Mouse (Mus musculus) spleen, postnatal 14 days (tissue): ENCODE results near the gene Pdhx.

ENCODE experiments used
- DNase-seq, 2 experiments: peaks; one replicate each; pipeline ENCODE4 v3.0.0; 2021 to 2022; ENCODE audit warnings: low spot score in 2 of 2

The Pdhx gene

DNA sequence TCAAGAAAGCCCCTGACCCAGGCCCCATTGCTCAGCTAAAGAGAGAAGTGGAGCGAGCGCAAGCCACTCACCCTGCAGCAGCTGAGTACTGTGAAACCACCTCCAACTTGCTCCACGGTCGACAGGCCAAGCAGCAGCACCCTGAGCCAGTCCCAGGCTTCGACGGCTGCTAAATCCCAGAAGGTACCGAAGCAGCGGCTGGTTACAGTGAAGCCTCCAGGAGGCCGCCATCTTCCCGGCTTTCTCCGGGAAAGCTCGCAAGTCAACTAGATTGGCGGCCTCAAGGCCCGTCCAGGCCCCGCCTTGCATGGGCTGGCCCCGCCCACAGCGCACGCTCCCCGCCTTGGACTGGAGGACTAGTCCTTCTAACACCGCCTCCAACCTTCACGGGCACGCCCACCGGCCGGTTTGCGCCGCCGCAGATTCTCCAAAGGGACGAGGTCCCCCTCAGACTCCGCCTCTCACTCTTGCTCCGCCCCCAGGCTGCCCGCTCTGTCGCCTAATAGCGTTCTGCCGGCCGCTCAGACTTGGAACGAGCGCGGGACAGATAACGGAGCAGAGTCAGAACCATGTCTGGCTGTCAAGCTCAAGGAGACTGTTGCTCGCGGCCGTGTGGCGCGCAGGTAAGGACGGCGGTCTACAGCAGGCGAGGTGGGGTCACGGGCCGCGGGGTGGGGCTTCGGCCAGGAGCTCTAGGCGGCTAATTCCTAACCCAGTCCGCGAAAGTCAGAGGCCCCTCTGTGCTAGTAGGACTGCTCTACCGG lies at the start of gene Pdhx, which contains the start of gene Apip:
Gene Pdhx (minus strand): TSS at position 295 of the 764 bp plus-strand sequence.
Gene Apip (plus strand): TSS at position 457 of the 764 bp plus-strand sequence.
- DNase-seq, result peak; percentile 100

DNA sequence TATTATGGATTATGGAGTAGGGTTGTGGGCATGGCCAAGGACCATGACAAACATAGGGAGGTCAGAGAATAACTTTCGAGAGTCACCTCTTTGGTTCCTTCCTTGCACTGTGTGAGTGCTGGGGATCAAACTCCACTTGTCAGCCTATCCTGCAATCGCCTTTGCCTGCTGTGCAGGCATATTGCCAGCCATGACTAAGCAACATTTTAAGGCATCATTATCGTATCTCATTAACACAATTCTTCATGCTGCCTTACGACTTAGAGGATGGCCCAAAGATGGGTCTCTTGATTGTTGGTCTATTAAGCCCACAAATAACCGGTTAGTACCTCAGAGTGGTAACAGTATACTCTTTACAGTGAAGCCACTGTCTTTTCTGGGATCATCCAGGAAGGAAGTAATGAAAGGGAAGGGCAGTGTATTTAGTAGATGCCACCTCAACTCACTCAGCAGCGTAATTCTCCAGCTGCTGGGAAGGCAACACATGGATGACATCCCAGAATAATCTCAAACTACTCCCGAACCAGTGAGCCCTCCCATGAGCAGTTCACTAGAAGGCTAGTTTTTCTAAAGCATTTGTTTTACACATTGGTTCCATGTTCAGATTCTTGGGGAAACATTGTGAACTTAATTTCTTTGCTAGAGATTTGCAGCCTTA lies 46.0 kb upstream of the Pdhx start:
- peak; percentile 17 to 52 for DNase-seq

DNA sequence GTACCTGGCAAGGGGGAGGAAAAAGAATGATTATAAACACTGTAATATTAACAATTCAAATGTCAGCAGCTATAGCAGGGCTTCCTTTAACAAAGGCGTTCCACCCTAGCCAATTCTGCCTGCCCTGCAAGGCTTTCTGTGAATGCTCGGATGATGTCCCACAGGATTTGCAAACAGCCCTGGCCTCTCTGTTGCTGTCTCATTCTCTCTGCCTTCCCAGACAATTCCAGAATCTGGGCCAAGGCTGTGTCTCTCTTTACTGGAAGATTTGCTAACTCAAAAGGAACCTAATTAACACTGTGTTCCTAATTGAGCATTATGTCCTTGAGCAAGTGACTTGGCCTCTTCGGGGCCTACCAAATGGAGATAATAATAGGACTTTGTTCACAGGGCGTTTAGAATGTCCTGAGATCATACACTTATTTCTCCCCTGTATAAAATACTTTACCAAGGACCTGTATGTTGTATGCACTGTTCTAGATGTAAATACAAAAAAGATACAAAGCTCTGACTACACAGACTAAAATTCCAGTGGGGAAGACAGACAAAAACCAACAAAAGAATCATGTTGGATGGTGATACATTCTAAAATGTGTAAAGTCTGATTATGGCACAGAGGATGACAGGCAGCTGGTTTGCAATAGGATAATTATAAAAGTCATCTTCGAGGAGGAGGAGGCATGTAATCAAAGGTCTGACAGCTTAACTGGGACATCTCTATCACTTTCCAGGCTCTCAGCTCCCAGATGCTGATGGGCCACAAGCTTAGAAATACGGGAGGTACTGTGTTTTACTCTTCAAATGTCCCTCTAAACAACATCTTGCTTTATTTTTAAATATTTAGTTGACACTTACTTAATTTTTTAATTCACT lies 45.2 kb upstream of the Pdhx start:
- DNase-seq, result no peak

DNA sequence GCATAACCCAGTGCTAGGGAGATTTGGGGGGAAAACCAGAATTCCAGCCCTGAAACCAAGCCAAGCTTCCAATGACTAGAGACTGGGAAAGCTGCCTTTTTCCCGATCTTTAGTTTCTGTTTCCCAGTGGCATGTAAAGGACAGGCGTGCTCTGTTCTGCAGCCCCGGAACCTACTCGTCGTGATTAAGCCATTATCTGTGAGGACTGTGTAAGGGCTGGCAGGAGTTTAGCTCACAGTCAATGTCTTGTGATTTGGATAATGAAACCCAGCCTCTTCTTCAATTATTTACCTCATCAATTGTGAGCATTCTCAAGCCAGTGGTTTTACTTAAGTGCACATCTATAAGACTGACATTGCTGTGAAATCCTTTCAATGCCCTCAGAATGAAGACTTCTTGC lies 43.9 kb upstream of the Pdhx start:
- no peak for DNase-seq

DNA sequence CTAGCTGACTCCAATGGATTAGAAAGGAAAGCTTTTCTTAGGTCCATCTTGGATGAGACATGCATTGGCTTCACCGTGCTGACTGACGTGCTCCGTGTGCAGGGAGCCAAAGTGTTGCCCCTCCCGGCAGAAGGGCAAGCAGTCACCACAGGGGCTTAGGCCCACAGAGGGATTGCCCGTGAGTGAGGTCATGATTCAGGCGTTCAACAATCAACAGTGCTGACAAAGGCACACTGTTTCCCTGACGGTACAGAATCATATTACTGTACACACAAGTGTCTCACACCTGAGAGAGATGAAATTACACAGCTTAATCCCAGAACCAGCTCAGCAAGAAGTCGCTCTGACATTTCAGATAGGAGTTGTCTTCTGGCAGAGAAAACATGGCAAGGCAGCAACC lies 38.4 kb upstream of the Pdhx start:
- DNase-seq, result no peak

DNA sequence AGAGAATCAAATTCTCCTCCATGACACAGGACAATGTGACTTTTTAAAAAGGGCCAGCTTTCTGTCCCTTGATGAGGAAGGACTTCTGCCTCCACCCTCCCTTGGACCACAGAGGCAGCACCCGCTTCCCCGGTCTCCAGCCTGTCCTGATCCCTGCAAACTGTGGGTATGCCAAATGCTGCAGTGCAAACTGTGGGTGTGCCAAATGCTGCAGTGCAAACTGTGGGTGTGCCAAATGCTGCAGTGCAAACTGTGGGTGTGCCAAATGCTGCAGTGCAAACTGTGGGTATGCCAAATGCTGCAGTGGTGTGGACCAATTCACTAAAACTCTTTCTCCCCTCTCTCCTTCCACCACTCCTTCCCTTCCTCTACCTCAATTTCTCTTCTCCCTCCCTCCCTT lies 32.9 kb upstream of the Pdhx start:
- DNase-seq, result no peak

DNA sequence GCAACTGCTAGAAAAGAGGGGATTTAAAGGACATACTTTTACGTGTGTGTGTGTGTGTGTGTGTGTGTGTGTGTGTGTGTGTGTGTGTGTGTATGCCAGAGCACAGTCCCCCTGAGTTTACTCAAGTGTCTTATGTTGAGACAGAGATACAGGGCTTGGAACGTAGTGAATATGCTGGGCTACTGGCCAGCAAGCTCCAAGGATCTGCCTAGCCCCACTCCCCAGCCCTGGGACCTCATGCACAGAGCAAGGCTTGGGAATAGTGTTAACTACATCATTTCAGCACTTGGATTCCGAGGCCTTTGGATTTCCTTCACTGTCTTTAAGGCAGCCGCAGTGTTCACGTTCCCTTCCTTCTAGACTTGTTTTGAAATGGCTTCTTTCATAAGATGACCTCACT lies 29.3 kb upstream of the Pdhx start:
- no peak for DNase-seq

DNA sequence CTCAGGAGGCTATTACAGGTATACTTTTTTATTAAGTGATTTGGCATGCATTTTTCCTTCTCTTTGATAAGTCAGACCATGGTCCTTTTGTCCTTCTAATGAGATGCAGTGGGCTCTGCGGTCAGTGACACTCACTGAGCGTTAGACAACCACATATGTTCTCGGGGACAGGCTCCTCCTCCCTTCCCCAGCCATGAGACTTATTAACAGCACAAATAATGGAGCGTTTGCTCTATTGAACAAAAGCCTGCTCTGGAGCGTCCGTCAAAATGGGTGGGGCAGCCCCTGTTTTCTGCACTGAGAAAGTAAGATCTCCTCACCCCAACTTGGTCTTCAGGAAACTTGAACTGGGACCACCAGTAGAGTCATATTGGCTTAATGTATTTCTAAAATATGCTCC lies 16.2 kb upstream of the Pdhx start:
- no peak for DNase-seq

DNA sequence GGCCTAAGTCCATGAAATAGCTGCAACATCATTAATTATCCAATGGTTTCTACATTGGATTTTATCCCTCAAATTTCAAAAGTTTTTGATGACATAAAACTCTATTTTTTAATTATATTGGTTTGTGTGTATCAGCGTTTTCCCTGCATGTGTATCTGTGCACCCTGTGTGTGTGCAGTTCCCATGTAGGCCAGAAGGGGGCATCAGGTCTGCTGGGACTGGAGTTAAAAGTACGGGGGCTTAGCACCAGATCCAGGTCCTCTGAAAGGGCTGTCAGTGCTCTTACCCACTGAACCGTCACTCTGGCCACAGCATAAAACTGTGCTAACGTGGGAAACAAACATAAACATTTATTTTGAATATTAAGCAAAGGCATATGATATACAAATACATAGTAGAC lies 14.8 kb upstream of the Pdhx start:
- no peak for DNase-seq

DNA sequence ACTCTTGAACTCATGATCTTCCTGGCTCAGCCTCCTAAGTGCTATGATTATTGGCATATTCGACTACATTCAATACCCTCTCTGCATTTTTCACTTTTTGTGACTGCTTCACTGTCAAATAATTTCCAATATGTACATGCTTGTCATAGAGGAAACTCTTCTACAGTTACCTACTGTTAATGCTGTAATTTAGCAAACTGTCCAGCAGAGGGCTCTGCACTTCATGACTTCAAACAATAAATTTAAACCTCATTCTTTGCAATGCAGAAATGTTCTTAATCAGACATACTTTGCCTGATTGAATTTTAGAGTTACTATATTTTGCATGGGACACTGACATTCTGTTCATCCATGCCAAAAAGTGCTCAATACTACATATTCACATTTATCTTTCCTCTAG lies 13.1 kb upstream of the Pdhx start:
- no peak for DNase-seq

DNA sequence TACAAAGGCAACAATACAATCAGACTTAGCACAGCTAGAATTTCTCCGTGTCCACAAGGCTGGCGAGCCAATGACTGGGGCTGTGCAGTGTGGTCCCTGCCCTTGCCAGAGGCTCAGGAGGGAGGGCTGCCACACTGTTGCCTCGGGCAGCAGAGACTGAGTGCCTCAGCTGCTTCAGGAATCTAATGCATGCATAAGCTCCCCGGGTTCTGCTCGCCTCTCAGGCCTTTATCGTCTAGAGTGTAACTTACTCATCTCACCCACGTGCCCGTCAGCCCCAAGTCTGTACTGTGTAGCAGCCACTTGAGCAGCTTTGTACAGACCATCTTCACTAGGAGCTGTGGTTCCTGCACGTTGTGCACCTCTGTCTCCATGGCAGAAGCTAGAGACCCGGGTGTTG lies 12.3 kb upstream of the Pdhx start:
- no peak for DNase-seq

DNA sequence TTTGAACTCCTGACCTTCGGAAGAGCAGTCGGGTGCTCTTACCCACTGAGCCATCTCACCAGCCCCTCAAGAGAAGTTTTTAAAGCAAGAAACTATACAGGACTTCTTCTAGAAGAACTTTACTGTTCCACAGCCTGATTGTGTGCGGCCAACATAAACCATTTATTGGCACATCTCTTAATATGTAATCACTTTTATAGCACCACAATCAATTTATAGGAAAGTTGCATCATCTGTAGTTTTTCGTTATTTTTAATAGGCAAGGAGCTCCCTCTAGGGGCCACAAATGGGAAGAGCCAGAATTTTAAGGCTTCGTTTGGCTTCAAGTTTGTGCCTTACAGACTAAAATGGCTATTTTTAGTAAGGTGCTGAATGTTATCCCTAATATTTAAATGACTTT lies 11.1 kb upstream of the Pdhx start:
- no peak for DNase-seq

DNA sequence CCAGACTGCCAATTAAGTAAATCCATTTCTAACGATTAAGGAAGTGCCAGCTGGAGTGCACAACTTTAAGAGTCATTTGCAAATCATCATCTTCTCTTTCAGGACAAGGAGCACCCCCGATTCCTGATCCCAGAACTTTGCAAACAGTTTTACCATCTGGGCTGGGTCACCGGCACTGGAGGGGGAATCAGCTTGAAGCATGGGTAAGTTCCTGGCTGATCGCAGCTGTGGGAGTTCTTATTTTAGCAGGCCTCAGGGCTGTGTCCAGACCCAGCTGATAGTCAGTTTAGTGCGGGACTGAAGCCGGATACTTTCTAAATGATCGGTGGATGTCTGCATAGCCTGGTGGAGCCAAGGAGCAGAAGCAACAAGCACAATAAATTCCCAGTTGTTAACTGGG lies 9.5 kb upstream of the Pdhx start:
- DNase-seq, result no peak

DNA sequence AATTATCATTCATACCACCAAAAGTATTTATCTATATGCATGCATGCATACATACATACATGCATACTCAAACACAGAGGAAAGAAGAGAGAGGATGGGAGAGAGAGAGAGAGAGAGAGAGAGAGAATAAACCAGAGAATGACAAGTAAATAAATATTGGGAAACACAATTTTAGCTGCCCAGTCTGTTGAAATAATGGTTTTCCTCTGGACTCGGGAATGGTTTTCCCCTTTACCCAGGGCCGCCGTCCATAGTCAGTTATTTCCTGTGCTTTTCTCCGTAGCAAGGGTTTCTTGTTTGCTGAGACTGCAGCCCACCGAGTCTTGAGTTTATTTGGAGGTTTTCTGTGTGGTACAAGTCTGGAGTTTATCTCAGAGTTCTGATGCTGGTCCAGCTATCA lies 8.4 kb upstream of the Pdhx start:
- DNase-seq, result no peak

DNA sequence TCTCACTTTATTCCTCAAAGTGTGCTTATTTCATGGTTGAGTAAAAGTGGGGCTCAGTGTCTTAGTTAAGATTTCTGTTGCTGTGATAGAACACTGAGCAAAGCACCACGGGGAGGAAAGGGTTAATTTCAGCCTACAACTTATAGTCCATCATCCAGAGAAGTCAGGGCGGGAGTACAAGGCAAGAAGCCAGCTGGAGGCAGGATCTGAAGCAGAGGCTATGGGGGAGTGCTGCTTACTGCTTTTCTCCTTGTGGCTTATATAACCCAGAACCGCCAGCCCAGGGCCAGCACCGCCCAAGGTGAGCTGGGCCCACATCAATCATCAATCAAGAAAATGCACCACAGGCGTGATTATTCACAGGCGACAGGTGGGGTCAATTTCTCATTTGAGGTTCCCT lies 7.8 kb upstream of the Pdhx start:
- no peak for DNase-seq

DNA sequence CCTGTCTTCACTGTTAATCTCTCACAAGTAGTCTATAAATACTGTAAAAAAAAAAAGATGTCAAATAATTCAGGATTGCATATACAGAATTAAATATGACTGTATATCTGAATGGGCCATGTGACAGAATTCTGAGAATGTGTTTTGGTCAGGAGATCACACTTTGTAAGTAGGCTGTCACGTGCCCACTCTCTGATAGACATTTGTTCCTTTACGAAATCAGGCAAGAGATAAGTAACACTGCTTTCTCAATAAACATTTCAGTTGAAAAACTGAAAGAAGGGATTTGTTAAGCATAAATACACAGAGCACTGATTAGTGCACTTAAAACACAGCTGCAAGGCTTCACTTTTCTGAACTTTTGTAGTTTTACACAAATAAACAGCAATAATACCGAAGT lies 2.7 kb downstream of the Pdhx start:
- no peak for DNase-seq

DNA sequence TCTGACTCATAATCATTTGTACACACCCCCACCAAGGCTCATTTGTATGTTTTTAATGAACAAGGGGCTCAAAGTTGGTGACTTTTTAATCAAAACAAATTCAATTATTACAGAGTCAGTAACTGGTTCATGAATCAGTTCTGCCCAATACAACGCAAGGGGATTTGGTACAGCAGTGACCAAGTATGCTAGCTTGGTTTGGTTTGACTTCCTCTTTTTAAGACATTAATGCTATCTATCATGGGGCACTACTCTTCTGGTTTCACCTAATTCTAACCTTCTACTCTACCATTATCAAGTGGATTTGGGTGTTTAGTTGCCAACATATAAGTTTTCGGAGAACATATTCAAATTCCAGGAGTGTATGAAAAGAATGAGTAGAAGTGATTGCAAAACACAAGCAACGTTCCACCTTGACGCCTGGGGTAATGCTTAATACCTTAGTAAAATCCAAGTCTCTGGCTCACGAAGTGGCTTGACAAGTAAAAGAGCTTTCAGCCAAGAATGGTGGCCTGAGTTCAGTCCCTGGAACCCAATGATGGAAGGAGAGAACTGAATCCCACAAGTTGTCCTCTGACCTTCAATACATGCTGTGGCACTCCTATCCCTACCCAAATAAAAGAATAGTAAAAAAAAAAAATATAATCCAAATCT lies 3.4 kb downstream of the Pdhx start:
- no peak for DNase-seq

DNA sequence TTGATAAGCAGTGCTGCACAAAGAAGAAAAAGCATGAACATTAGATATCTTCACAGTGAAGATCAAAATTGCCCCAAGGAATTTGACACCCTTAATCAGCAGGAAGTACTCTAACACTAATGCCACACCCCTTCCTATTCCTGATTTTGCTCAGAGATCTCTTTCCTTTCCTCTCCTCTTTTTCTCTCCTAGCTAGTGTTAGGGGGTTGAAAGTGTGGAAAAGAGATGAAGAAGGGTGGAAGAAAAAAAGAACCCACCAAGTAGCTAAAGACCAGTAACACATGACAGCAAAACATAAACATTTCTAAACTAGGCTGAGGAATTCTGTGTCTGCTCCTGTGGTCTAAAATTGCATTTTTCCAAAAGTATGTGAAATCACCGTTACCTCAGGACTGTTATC lies 4.7 kb downstream of the Pdhx start:
- no peak for DNase-seq

DNA sequence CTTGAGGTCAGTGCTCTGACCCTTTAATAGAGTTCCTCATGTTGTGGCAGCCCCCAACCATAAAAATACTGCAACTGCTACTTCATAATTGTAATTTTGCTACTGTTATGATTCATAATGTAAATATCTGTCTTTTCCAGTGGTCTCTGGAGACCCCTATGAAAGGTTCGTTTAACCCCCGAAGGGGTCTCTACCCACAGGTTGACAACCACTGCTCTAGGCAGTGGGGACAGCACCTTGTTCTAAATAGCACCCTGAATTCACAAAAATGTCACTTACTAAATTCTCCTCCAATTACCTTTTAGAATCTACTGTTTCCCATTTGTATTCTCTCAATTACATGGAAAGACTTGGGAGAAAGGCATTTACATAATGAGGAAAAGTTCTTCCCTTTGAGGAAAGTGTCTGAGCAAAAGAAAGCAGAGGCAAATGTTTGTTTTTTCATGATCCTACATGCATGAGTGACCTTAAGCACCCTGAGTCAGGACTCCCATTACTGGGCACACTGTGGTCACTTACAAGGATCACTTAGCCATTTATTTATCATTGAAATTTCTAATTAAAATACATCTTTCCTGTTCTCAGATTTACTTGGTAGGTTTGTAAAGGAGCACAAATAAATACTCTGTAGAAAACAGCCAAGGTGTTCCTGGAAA lies 5.6 kb downstream of the Pdhx start:
- DNase-seq, result no peak

DNA sequence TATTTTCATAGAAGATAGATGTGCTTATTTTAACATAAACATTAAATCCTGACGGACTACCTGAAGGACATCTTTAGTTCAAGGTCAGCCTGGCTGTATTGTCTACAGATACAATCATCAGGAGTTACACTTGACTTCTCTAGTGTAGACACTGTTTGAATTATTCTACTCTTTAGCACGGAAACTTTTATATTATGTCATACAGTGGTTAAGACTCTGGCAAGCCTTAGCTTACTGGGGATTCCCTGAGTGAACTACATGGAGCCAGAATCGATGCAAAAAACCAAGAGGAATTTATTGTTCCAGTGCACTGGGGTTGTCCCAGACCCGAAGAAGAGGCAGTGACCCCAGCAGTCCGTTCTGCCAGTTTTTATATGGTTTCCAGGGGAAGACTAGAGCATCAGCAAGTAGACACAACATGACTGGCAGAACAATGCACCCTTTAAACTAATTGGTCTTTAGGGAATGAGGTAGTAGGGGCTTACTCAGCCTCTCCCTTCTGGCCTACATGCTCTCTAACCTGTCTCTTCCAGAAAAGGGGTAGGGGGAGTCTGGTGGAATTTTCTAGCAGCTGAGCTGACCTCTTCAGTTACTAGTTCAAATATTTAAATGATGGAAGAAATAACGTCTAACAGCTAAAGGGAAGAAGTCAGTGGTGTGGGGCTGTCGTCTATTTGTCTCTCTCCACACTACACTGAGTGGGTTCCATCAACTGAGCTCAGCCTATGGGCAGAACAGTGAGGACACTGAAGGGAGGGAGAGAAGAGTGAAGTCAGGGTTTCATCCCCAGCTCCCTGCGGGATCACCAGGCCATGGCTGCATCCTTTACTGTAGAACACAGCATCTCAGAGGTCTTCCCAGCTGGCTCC lies 6.4 kb downstream of the Pdhx start:
- no peak for DNase-seq

DNA sequence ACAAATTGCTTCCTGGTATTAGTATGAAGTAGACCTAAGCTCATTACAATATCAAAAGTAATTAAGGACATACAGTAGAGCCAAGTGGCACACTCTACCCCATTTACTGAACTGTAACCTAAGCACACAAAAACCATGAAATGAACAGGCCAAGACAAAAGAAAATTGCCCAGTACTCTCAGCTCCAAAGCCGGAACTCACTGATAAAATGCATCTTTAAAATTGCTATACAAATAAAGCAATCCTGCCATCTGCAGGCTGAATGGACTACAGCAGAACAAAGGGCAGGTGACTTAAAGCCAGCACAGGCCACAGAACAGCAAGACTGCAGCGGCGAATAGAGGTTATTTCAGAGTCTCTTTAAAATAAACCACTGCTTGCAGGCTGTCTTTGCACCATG lies 10.4 kb downstream of the Pdhx start:
- DNase-seq, result peak in 1 of 2 experiments; percentile 22
